Mouse (Mus musculus) testis, adult 2 months (tissue): Measurements from ENCODE around the gene Gm20479. TPM values are rescaled to one million over a fixed set of nuclear protein-coding genes. Genes with fewer than 3 reads are reported as not detected.

Experiments used
- H3K27ac ChIP-seq: fragments of 200-500 bp; 2 replicates; pipeline ENCODE4 v1.5.1; 2012; ENCODE audit warnings: low read depth, low read length; ENCODE audit not compliant: control insufficient read depth, insufficient read depth
- H3K27me3 ChIP-seq: fragments of 200-500 bp; 2 replicates; pipeline ENCODE4 v1.6.1; 2012; ENCODE audit warnings: mild to moderate bottlenecking, low read length, moderate library complexity; ENCODE audit not compliant: control insufficient read depth, insufficient read depth
- H3K36me3 ChIP-seq: fragments of 200-500 bp; 2 replicates; pipeline ENCODE4 v1.6.1; 2012; ENCODE audit warnings: mild to moderate bottlenecking, low read length; ENCODE audit not compliant: control insufficient read depth, insufficient read depth
- H3K4me1 ChIP-seq: fragments of 200-500 bp; 2 replicates; pipeline ENCODE4 v1.6.1; 2012; ENCODE audit warnings: low read length; ENCODE audit not compliant: control insufficient read depth, insufficient read depth
- H3K4me3 ChIP-seq: fragments of 200-500 bp; 2 replicates; pipeline ENCODE4 v1.5.1; 2012; ENCODE audit warnings: low read depth, mild to moderate bottlenecking, low read length, moderate library complexity, mixed read lengths; ENCODE audit not compliant: control insufficient read depth
- CTCF ChIP-seq: fragments of 200-500 bp; IDR thresholded peaks from 2 replicates; pipeline ENCODE4 v1.5.1; 2012; ENCODE audit warnings: low read depth, mild to moderate bottlenecking, inconsistent platforms, low read length, moderate library complexity; ENCODE audit not compliant: control insufficient read depth, insufficient read depth, insufficient replicate concordance
- POLR2A ChIP-seq: fragments of 200-500 bp; IDR thresholded peaks from 2 replicates; pipeline ENCODE4 v1.6.1; 2012; ENCODE audit warnings: low read depth, mild to moderate bottlenecking, inconsistent platforms, low read length, moderate library complexity; ENCODE audit not compliant: control insufficient read depth
- polyA plus RNA-seq: library from polyadenylated mRNA; depleted of rRNA; stranded (reverse); fragments of >200 nt; gene quantifications from 2 replicates; pipeline ENCODE4 v1.2.3, GENCODE M21; 2012

Gm20479 gene
- polyA plus RNA-seq, 1 experiment = 0.89 TPM

DNA sequence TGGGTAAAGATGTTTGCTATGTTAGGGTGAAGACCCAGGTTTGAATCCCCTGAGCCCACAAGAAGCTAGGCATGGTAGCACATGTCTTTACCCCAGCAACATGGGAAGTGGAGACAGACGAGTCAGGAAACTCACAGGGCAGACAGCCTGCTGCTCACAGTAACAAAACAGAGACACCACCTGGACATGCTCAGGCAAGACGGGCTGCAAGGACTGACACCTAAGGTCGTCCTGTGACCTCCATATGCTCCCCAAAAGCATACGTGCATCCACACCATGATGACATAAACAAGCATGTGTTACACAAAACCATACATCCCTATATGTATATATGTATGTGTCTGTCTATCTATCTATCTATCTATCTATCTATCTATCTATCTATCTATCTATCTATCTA is 24.3 kb upstream of the Gm20479 start:
- no peak overlapping the region for H3K27ac ChIP-seq
- TF ChIP-seq CTCF = no peak
- no peak for TF ChIP-seq POLR2A
- H3K36me3 ChIP-seq = no peaks in the 10 kb centered on the region
- H3K4me1 ChIP-seq = no peaks in the 10 kb centered on the region
- H3K4me3 ChIP-seq = no peak overlapping the region
- no peaks in the 10 kb centered on the region for H3K27me3 ChIP-seq

DNA sequence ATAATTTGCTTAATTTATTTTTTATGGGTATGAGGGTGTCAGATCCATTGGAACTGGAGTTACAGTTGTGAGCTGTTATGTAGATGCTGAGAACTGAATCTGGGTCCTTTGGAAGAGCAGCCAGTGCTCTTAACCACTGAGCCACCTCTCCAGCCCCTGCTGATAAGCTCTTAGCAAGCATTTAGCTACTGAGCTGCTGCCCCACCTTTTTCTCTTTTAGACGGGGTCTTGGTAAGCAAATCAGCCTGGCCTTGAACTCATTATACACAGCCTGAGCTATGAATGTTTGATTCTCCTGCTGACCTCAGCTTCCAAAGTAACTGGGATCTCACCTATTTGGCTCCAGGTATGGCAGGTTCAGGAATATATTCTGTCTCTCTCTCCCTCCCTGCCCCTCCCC is 23.8 kb upstream of the Gm20479 start:
- Histone ChIP-seq H3K27ac (no peak overlapping the region), H3K4me3 (no peak overlapping the region), H3K36me3 (no peaks in the 10 kb centered on the region), H3K4me1 (no peaks in the 10 kb centered on the region), H3K27me3 (no peaks in the 10 kb centered on the region)
- no peak for TF ChIP-seq CTCF
- no peak for TF ChIP-seq POLR2A

DNA sequence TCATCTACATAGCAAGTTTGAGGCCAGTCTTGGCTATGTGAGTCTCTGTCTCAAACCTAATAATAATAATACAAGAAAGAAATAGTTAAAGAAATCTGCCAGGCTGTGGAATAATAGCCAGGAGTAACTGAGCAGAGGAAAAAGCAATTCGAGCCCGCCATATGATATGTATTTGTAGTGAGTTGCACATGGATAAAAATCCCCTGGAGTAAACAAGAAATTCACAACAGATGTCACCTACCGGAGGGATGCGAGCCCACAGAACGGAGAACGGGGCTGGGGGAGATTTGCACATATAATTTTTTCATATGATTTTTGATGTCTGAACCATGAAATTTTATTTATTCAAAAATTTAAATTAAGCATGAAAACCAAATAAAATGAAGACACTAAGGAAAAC is 22.6 kb upstream of the Gm20479 start:
- Histone ChIP-seq H3K27me3 (no peaks in the 10 kb centered on the region), H3K4me1 (no peaks in the 10 kb centered on the region; the same call in 1 of the 2 replicates), H3K4me3 (no peak overlapping the region), H3K27ac (no peak overlapping the region), H3K36me3 (no peaks in the 10 kb centered on the region)
- TF ChIP-seq CTCF (no peak), POLR2A (no peak)

DNA sequence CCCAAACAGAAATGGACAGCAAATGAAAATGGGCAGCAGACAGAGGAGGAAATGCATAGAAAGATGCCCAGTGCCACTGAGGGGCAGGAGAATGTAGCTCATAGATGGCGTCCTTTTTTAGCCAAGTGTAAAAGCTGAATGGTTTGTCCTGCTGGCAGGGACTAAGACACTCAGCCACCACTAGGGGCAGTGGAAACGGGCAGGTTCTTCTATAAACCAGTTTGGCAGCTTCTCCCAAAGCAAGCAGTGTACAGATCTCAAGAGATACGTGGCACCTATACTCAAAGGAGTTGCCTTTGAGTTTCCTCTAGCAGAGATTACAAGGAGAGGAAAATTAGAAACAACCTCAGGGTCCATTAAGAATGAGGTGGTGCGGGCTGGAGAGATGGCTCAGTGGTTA is 21.2 kb upstream of the Gm20479 start:
- TF ChIP-seq CTCF (no peak; the same call in 1 of the 2 replicates), POLR2A (no peak)
- Histone ChIP-seq H3K36me3 (no peaks in the 10 kb centered on the region), H3K27me3 (no peaks in the 10 kb centered on the region), H3K27ac (no peak overlapping the region), H3K4me3 (no peak overlapping the region), H3K4me1 (no peaks in the 10 kb centered on the region; the same call in 1 of the 2 replicates)

DNA sequence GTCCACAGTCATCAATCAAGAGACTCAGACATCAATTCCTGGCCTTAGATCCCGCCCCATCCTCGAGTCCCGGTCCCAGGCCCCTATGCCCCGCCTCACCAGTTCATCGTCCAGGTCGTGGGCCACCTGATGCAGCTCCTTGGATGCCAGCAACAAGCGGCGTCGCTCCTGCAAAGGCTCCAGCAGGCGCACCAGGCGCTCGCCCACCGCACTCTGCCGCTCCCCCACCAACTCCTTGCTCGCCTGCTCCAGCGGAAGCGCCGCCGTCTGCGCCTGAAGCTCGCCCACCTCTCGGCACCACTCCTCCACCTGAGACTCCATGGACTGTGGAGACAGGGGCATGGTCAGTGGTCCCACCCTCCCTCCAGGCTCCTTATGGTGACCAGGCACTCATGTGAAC is 18.1 kb upstream of the Gm20479 start:
- Histone ChIP-seq H3K4me3 (no peak overlapping the region), H3K36me3 (no peaks in the 10 kb centered on the region), H3K27ac (no peak overlapping the region), H3K4me1 (peaks cover 6% of the 10 kb centered on the region), H3K27me3 (no peaks in the 10 kb centered on the region)
- TF ChIP-seq CTCF (no peak), POLR2A (no peak)

DNA sequence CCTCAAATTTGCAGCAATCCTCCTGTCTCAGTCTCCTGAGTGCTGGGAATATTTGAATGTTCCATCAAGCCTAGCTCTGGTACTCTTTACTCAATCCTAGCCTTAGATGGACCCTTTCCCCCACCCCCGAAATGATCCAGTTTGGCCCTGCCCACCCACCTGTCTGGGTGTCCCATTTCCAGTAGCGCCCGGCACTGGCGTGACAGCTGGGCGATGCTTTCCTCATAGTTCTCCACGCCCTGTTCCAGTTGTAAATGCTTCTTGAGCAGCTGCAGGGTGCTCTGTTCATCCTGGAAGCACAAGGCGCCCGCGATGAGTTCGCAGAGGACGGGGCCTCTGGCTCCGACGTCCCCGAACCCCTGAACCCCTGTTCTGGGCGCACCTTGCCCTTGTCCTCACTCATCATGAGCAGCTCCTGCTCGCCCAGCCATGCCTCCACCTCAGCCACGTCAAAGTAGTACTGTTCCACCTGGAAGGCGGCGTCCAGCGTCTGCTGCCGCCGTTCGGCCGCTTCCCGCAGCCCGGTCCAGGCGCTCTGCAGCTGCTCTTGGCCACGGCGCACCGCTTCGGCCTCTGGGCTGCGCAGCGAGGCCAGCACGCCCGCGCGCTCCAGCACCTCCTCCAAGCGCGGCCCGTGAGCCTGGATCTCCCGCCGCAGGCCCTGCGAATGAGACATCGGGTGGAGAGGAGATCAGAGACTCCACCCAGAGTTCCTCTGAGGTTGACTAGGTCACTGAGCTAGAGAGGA is 14.7 kb upstream of the Gm20479 start:
- H3K4me3 ChIP-seq = no peak overlapping the region
- H3K27ac ChIP-seq = no peak overlapping the region
- TF ChIP-seq POLR2A = no peak
- no peak for TF ChIP-seq CTCF
- peaks cover 6% of the 10 kb centered on the region for H3K4me1 ChIP-seq
- H3K27me3 ChIP-seq = no peaks in the 10 kb centered on the region
- no peaks in the 10 kb centered on the region for H3K36me3 ChIP-seq

DNA sequence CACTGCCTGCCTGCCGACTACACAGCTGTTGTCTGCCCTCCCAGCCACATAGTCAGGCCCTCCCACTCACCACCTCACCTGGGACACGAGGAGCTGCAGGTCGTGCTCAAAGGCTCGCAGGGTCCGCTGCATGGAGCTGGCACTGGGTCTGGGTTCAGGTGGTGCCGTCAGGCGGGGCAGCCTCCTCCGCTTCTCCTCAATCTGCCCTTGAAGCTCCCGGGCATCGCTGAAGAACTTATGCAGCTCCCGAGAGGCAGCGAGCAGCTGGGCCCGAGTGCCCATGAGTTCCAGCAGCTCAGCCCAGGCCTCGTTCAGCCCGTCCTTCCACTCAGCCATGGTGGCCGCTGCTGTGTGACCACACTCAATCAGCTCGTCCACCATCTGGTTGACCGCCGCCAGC is 11.9 kb upstream of the Gm20479 start:
- H3K4me1 ChIP-seq = peaks cover 10% of the 10 kb centered on the region
- H3K36me3 ChIP-seq = no peaks in the 10 kb centered on the region
- H3K27me3 ChIP-seq = peaks cover 4% of the 10 kb centered on the region

DNA sequence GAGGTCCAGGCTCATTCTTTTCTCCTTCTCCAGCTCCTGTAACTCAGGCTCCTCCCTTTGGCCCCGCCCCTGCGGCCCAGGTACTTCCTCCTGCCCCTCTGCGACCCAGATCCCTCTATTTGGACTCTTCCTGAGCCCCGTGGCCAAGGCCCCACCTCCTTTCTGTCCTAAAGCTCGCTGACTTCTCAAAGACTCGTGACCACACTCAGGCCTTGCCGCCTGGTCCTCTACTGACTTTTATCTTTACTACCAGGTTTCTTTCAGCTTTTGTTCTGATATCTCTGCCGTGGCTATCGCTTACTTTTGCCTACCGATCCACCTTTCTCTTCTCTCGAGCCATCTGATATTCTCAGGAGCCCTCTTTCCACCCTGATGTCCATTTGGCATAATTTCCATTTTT is 10.8 kb upstream of the Gm20479 start:
- TF ChIP-seq POLR2A (no peak), CTCF (no peak)
- peak overlapping the region; percentile 3; the same call in 1 of the 2 replicates for H3K4me3 ChIP-seq
- H3K27ac ChIP-seq = no peak overlapping the region
- H3K4me1 ChIP-seq = peaks cover 10% of the 10 kb centered on the region
- peaks cover 4% of the 10 kb centered on the region for H3K27me3 ChIP-seq
- H3K36me3 ChIP-seq = no peaks in the 10 kb centered on the region

More for the DNA sequence above, 11.9 kb upstream of the Gm20479 start:
- Histone ChIP-seq H3K4me3 (no peak overlapping the region), H3K27ac (no peak overlapping the region)
- TF ChIP-seq POLR2A (no peak), CTCF (no peak)
